Mouse (Mus musculus) ES-Bruce4 (cell line): Measurements from ENCODE around the gene Snx33. TPM values are rescaled to one million over a fixed set of nuclear protein-coding genes. Genes with fewer than 3 reads are reported as not detected.

Source experiments
- H3K27ac ChIP-seq: 2 replicates; pipeline ENCODE4 v1.5.1; 2012; ENCODE audit warnings: low read length, inconsistent platforms; ENCODE audit not compliant: insufficient read depth
- H3K27me3 ChIP-seq: 2 replicates; pipeline ENCODE4 v1.6.1; 2012; ENCODE audit warnings: mild to moderate bottlenecking, low read length, inconsistent platforms; ENCODE audit not compliant: control insufficient read depth, poor library complexity, insufficient read depth, severe bottlenecking
- H3K36me3 ChIP-seq: 2 replicates; pipeline ENCODE4 v1.6.1; 2012; ENCODE audit warnings: inconsistent platforms, mild to moderate bottlenecking, low read length, moderate library complexity; ENCODE audit not compliant: control insufficient read depth, poor library complexity, insufficient read depth, severe bottlenecking
- H3K4me1 ChIP-seq: one replicate; pipeline ENCODE4 v1.8.1; 2011; ENCODE audit warnings: low read length; ENCODE audit not compliant: control insufficient read depth, insufficient read depth
- H3K4me3 ChIP-seq: 2 replicates; pipeline ENCODE4 v1.5.1; 2011; ENCODE audit warnings: low read depth, mild to moderate bottlenecking, low read length
- H3K9ac ChIP-seq: 2 replicates; pipeline ENCODE4 v1.6.1; 2012; ENCODE audit warnings: low read depth, mild to moderate bottlenecking, inconsistent platforms; ENCODE audit not compliant: poor library complexity, severe bottlenecking
- H3K9me3 ChIP-seq: replicated peaks from 2 replicates; pipeline ENCODE4 v1.6.1; 2012; ENCODE audit warnings: mild to moderate bottlenecking, low read length, inconsistent platforms; ENCODE audit not compliant: control insufficient read depth, poor library complexity, insufficient read depth, severe bottlenecking
- CTCF ChIP-seq: IDR thresholded peaks from one replicate; pipeline ENCODE4 v1.8.1; 2011; ENCODE audit warnings: low read depth, low read length
- EP300 ChIP-seq: IDR thresholded peaks from 2 replicates; pipeline ENCODE4 v1.6.1; 2011; ENCODE audit warnings: low read depth, low read length; ENCODE audit not compliant: insufficient read depth
- POLR2A ChIP-seq: IDR thresholded peaks from one replicate; pipeline ENCODE4 v1.8.1; 2011; ENCODE audit warnings: low read length; ENCODE audit not compliant: insufficient read depth
- polyA plus RNA-seq: library from polyadenylated mRNA; stranded (reverse); fragments of >200 nt; gene quantifications from 2 replicates; pipeline ENCODE4 v1.2.4, GENCODE M21; 2011; ENCODE audit warnings: low read depth; ENCODE audit not compliant: missing spikeins, insufficient read depth, insufficient read length

Gene Snx33
- polyA plus RNA-seq, 1 experiment: 4.5 TPM

GRCm38 (mm10) chr9:56900060-56900459, 28.1 kb downstream of the Snx33 start:
- H3K9me3 ChIP-seq: no peaks in the 10 kb centered on the region
- no peaks in the 10 kb centered on the region for H3K4me1 ChIP-seq
- TF ChIP-seq POLR2A: no peak
- no peak for TF ChIP-seq EP300
- no peak for TF ChIP-seq CTCF
- no peaks in the 10 kb centered on the region for H3K27me3 ChIP-seq
- no peak overlapping the region for H3K4me3 ChIP-seq
- H3K36me3 ChIP-seq: no peaks in the 10 kb centered on the region
- H3K9ac ChIP-seq: no peak overlapping the region
- no peak overlapping the region for H3K27ac ChIP-seq

- Histone ChIP-seq H3K4me1 (no peaks in the 10 kb centered on the region), H3K27me3 (no peaks in the 10 kb centered on the region), H3K36me3 (no peaks in the 10 kb centered on the region), H3K9me3 (no peaks in the 10 kb centered on the region), H3K9ac (no peak overlapping the region), H3K27ac (no peak overlapping the region), H3K4me3 (no peak overlapping the region)
- no peak for TF ChIP-seq EP300
- no peak for TF ChIP-seq CTCF
- TF ChIP-seq POLR2A: no peak
Measured at GRCm38 (mm10) chr9:56899409-56899808, 28.8 kb downstream of the Snx33 start.

DNA sequence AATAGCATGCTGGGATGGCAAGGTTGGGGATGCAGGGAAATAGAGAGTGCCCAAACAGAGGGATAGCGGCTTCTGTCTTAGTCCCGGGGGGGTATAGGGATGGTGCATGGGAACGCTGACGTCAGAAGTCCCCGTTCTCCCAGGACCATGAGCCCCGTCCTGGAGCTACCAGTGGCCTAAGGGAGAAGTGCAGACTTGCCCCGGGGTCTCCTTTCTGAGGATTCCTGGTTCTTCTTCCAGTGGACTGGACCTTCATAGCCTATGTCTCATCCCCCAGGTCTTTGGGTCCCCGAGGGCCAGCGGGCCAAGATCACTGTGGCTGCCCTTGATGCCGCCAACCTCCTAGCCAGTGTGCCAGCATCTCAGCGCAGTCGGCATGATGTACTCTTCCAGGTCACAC, 31.4 kb downstream of the Snx33 start:
- TF ChIP-seq POLR2A: no peak
- no peak for TF ChIP-seq EP300
- TF ChIP-seq CTCF: no peak
- no peak overlapping the region for H3K4me3 ChIP-seq
- H3K9me3 ChIP-seq: no peaks in the 10 kb centered on the region
- H3K27ac ChIP-seq: no peak overlapping the region
- H3K4me1 ChIP-seq: no peaks in the 10 kb centered on the region
- H3K36me3 ChIP-seq: no peaks in the 10 kb centered on the region
- no peak overlapping the region for H3K9ac ChIP-seq
- H3K27me3 ChIP-seq: no peaks in the 10 kb centered on the region

- TF ChIP-seq POLR2A: no peak
- H3K9ac ChIP-seq: no peak overlapping the region
- no peaks in the 10 kb centered on the region for H3K4me1 ChIP-seq
- H3K36me3 ChIP-seq: no peaks in the 10 kb centered on the region
- no peak overlapping the region for H3K27ac ChIP-seq
- no peaks in the 10 kb centered on the region for H3K27me3 ChIP-seq
- H3K4me3 ChIP-seq: no peak overlapping the region
- no peaks in the 10 kb centered on the region for H3K9me3 ChIP-seq
Measured at GRCm38 (mm10) chr9:56894006-56894405, 34.2 kb downstream of the Snx33 start.

GRCm38 (mm10) chr9:56893313-56893712, 34.9 kb downstream of the Snx33 start:
- no peak overlapping the region for H3K27ac ChIP-seq
- H3K4me1 ChIP-seq: no peaks in the 10 kb centered on the region
- H3K27me3 ChIP-seq: no peaks in the 10 kb centered on the region
- H3K9me3 ChIP-seq: no peaks in the 10 kb centered on the region
- TF ChIP-seq POLR2A (no peak), EP300 (no peak), CTCF (no peak)
- no peak overlapping the region for H3K4me3 ChIP-seq
- no peak overlapping the region for H3K9ac ChIP-seq
- H3K36me3 ChIP-seq: no peaks in the 10 kb centered on the region

DNA sequence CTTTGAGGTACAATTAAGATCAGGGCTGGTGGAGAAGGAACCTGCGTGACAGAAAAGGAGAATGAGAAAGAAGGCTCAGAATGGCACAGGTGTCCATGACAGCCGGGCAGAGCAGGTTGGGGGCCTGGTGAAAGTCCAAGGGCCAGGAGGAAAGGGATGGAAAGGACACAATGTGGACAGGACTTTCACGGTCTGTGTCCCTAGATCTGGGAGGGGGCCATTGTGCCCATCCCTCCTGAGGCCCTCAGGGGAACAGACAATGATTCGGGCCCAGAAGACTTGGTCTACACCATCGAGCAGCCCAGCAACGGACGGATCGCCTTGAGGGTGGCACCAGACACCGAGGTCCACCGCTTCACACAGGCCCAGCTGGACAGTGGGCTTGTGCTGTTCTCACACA, 36.1 kb downstream of the Snx33 start:
- TF ChIP-seq POLR2A (no peak), CTCF (no peak), EP300 (no peak)
- H3K4me1 ChIP-seq: no peaks in the 10 kb centered on the region
- 0 out of 2 replicates have a peak overlapping the region, but pooled peaks have one; percentile 22 for H3K9ac ChIP-seq
- H3K36me3 ChIP-seq: no peaks in the 10 kb centered on the region
- no peak overlapping the region for H3K4me3 ChIP-seq
- H3K9me3 ChIP-seq: no peaks in the 10 kb centered on the region
- H3K27me3 ChIP-seq: no peaks in the 10 kb centered on the region
- no peak overlapping the region for H3K27ac ChIP-seq

- Histone ChIP-seq H3K4me3 (peak overlapping the region; percentile 33), H3K4me1 (no peaks in the 10 kb centered on the region), H3K9me3 (no peaks in the 10 kb centered on the region), H3K36me3 (no peaks in the 10 kb centered on the region), H3K27me3 (no peaks in the 10 kb centered on the region), H3K27ac (no peak overlapping the region), H3K9ac (peak overlapping the region; percentile 22; the same call in 1 of the 2 replicates)
- TF ChIP-seq POLR2A (no peak), CTCF (peak; percentile 38), EP300 (no peak)
Measured at GRCm38 (mm10) chr9:56891517-56892011, 36.6 kb downstream of the Snx33 start.
